In genomic region chr11:31846771-31847468, GRCm38 (mm10) we compare ENCODE assay signal across 12 mouse cellular contexts. TPM values are rescaled to one million over a fixed set of nuclear protein-coding genes. Genes with fewer than 3 reads are reported as not detected.
DNase-seq lines count a peak whose midpoint lies in the region; ATAC-seq and TF ChIP-seq lines count a peak whose summit lies in the region.
"Had no signal": no experiment of that assay in that cellular context is flagged by ENCODE, and none has a peak within 500 bp of the region (broad histone marks: within the 10 kb centered on the region; RNA-seq: fewer than 3 reads in every experiment).

No protein-coding gene starts in this region.

- no peak for ATAC-seq in liver, embryonic 13.5 days (ENCODE audit: low read depth)
- no peak for ATAC-seq in liver, postnatal 0 days
- ATAC-seq in forebrain, embryonic 11.5 days (replicated peaks; ENCODE audit: low FRiP score): peak; percentile 95
- ATAC-seq in hindbrain, embryonic 13.5 days (ENCODE audit: low FRiP score): peak; percentile 94
- ATAC-seq in neural tube, embryonic 12.5 days (ENCODE audit: low FRiP score, low read depth): peak; percentile 97

- no peaks in the 10 kb centered on the region for H3K9me3 ChIP-seq in liver, embryonic 13.5 days (replicated peaks)
- no peaks in the 10 kb centered on the region for H3K9me3 ChIP-seq in liver, postnatal 0 days (ENCODE audit: low read length)
- H3K9me3 ChIP-seq in forebrain, embryonic 11.5 days (ENCODE audit: control insufficient read depth, low read length): no peaks in the 10 kb centered on the region
- H3K9me3 ChIP-seq in hindbrain, embryonic 13.5 days: no peaks in the 10 kb centered on the region
- no peaks in the 10 kb centered on the region for H3K9me3 ChIP-seq in neural tube, embryonic 12.5 days

- no peak overlapping the region for H3K4me3 ChIP-seq in liver, embryonic 13.5 days (replicated peaks)
- no peak overlapping the region for H3K4me3 ChIP-seq in liver, postnatal 0 days (ENCODE audit: low read depth, low read length)
- H3K4me3 ChIP-seq in forebrain, embryonic 11.5 days (ENCODE audit: low read depth, low read length): no peak overlapping the region
- no peak overlapping the region for H3K4me3 ChIP-seq in hindbrain, embryonic 13.5 days
- no peak overlapping the region for H3K4me3 ChIP-seq in neural tube, embryonic 12.5 days

- TF ChIP-seq CTCF in liver, postnatal 0 days (IDR thresholded peaks at IDR 0.05; ENCODE audit: low read depth): no peak

- H3K9ac ChIP-seq in liver, embryonic 13.5 days: 0 out of 2 replicates have a peak overlapping the region, but pooled peaks have one; percentile 7
- no peak overlapping the region for H3K9ac ChIP-seq in liver, postnatal 0 days (replicated peaks)
- no peak overlapping the region for H3K9ac ChIP-seq in forebrain, embryonic 11.5 days (ENCODE audit: low read length)
- no peak overlapping the region for H3K9ac ChIP-seq in hindbrain, embryonic 13.5 days
- no peak overlapping the region for H3K9ac ChIP-seq in neural tube, embryonic 12.5 days
- H3K9ac ChIP-seq: liver, embryonic 14.5 days had no signal

- H3K4me1 ChIP-seq in liver, embryonic 13.5 days (replicated peaks): peaks cover 70% of the 10 kb centered on the region
- H3K4me1 ChIP-seq in liver, postnatal 0 days (ENCODE audit: insufficient read depth): peaks cover 52% of the 10 kb centered on the region
- no peaks in the 10 kb centered on the region; the same call in 1 of the 2 replicates for H3K4me1 ChIP-seq in forebrain, embryonic 11.5 days (replicated peaks; ENCODE audit: control insufficient read depth, insufficient read depth, low read length)
- peaks cover 45% of the 10 kb centered on the region for H3K4me1 ChIP-seq in hindbrain, embryonic 13.5 days (replicated peaks)
- H3K4me1 ChIP-seq in neural tube, embryonic 12.5 days: peaks cover 11% of the 10 kb centered on the region

- H3K27me3 ChIP-seq in liver, embryonic 13.5 days: no peaks in the 10 kb centered on the region
- no peaks in the 10 kb centered on the region for H3K27me3 ChIP-seq in liver, postnatal 0 days (ENCODE audit: insufficient read depth, low read length)
- no peaks in the 10 kb centered on the region for H3K27me3 ChIP-seq in forebrain, embryonic 11.5 days (ENCODE audit: control insufficient read depth, insufficient read depth, low read length)
- no peaks in the 10 kb centered on the region for H3K27me3 ChIP-seq in hindbrain, embryonic 13.5 days
- no peaks in the 10 kb centered on the region for H3K27me3 ChIP-seq in neural tube, embryonic 12.5 days (replicated peaks)

- TF ChIP-seq EP300 in liver, postnatal 0 days (IDR thresholded peaks at IDR 0.05; ENCODE audit: low read depth): no peak

- WGBS in liver, embryonic 13.5 days (ENCODE audit: insufficient replicate concordance): 82% methylated on average over 9 of the region's 9 CpGs
- 85% methylated on average over 9 of the region's 9 CpGs for WGBS in liver, postnatal 0 days (ENCODE audit: insufficient replicate concordance)
- 36% methylated on average over 9 of the region's 9 CpGs for WGBS in forebrain, embryonic 11.5 days
- 22% methylated on average over 9 of the region's 9 CpGs for WGBS in hindbrain, embryonic 13.5 days
- WGBS in neural tube, embryonic 12.5 days: 27% methylated on average over 9 of the region's 9 CpGs

- no peak for DNase-seq in liver, embryonic 13.5 days
- no peak for DNase-seq in liver, postnatal 0 days
- DNase-seq in forebrain, embryonic 11.5 days (ENCODE audit: low spot score): peak; percentile 65
- no peak for DNase-seq in right cerebral cortex, postnatal 25 days
- DNase-seq in thymus, postnatal 10 days (ENCODE audit: low spot score in 2 of 2): no peak
- no peak for DNase-seq in thymus, postnatal 0 days (ENCODE audit: low spot score)
- DNase-seq: cerebellum, adult 9-11 months; heart, postnatal 10 days; kidney, adult 9 months had no signal

- peak overlapping the region; percentile 78 for H3K27ac ChIP-seq in liver, embryonic 13.5 days
- no peak overlapping the region for H3K27ac ChIP-seq in liver, postnatal 0 days (ENCODE audit: low read depth)
- H3K27ac ChIP-seq in forebrain, embryonic 11.5 days (ENCODE audit: low read depth, low read length): peak overlapping the region; percentile 80
- H3K27ac ChIP-seq in hindbrain, embryonic 13.5 days: peak overlapping the region; percentile 82
- H3K27ac ChIP-seq in neural tube, embryonic 12.5 days: no peak overlapping the region

- no peaks in the 10 kb centered on the region for H3K36me3 ChIP-seq in liver, embryonic 13.5 days
- no peaks in the 10 kb centered on the region for H3K36me3 ChIP-seq in liver, postnatal 0 days (replicated peaks; ENCODE audit: insufficient read depth, low read length)
- no peaks in the 10 kb centered on the region for H3K36me3 ChIP-seq in forebrain, embryonic 11.5 days (ENCODE audit: control insufficient read depth, insufficient read depth, low read length)
- H3K36me3 ChIP-seq in hindbrain, embryonic 13.5 days: no peaks in the 10 kb centered on the region
- no peaks in the 10 kb centered on the region for H3K36me3 ChIP-seq in neural tube, embryonic 12.5 days

- H3K4me2 ChIP-seq in liver, embryonic 13.5 days: no peak overlapping the region
- H3K4me2 ChIP-seq in liver, postnatal 0 days (ENCODE audit: low read depth, low read length): no peak overlapping the region
- H3K4me2 ChIP-seq in forebrain, embryonic 11.5 days (ENCODE audit: low read depth, low read length, severe bottlenecking): no peak overlapping the region
- 0 out of 2 replicates have a peak overlapping the region, but pooled peaks have one; percentile 0 for H3K4me2 ChIP-seq in hindbrain, embryonic 13.5 days
- peak overlapping the region; percentile 26 for H3K4me2 ChIP-seq in neural tube, embryonic 12.5 days (replicated peaks)

RNA-seq across cellular contexts. Expression of gene Cpeb4, which starts 25.1 kb away (rescaled TPM):
- polyA plus RNA-seq in liver, embryonic 13.5 days (2015; fragmentation: Nextera tagmentation; extraction: Ambion mirVana): 14.3 and 21.6 TPM in 2 replicates
- 7.0 and 10.0 TPM in 2 replicates for polyA plus RNA-seq in liver, postnatal 0 days (2015; fragmentation: Nextera tagmentation; extraction: Ambion mirVana)
- 8.7 and 10.2 TPM in 2 replicates for polyA plus RNA-seq in forebrain, embryonic 11.5 days (2014; fragmentation: Nextera tagmentation; extraction: Ambion mirVana)
- 16.0 and 16.1 TPM in 2 replicates for polyA plus RNA-seq in hindbrain, embryonic 13.5 days (2015; fragmentation: Nextera tagmentation; extraction: Ambion mirVana)
- polyA plus RNA-seq in neural tube, embryonic 12.5 days (2016; fragmentation: Nextera tagmentation; extraction: Ambion mirVana): 14.4 and 18.4 TPM in 2 replicates
- polyA plus RNA-seq in thymus, postnatal 0 days (2015; fragmentation: Nextera tagmentation; extraction: Ambion mirVana): 3.8 and 4.9 TPM in 2 replicates

Comparison
In these comparisons a context has a peak if more than half of its experiments do, and no peak if none do; other contexts are left out.
1. H3K27ac ChIP-seq: peak in liver, embryonic 13.5 days (single experiment), forebrain, embryonic 11.5 days (single experiment) and hindbrain, embryonic 13.5 days (single experiment); none in liver, postnatal 0 days (single experiment) and neural tube, embryonic 12.5 days (single experiment).
2. ATAC-seq: peak in forebrain, embryonic 11.5 days (single experiment), hindbrain, embryonic 13.5 days (single experiment) and neural tube, embryonic 12.5 days (single experiment); none in liver, embryonic 13.5 days (single experiment) and liver, postnatal 0 days (single experiment).
3. H3K4me2 ChIP-seq: peak in hindbrain, embryonic 13.5 days (single experiment) and neural tube, embryonic 12.5 days (single experiment); none in liver, embryonic 13.5 days (single experiment), liver, postnatal 0 days (single experiment) and forebrain, embryonic 11.5 days (single experiment).